In genomic region chr9:53384873-53385272, GRCm38 (mm10) we compare ENCODE assay signal across 8 mouse cellular contexts. TPM values are rescaled to one million over a fixed set of nuclear protein-coding genes. Genes with fewer than 3 reads are reported as not detected.
DNase-seq lines count a peak whose midpoint lies in the region; ATAC-seq and TF ChIP-seq lines count a peak whose summit lies in the region.

No protein-coding gene starts in this region.

- ATAC-seq in heart, embryonic 15.5 days (replicated peaks; ENCODE audit: insufficient number of reproducible peaks, insufficient read depth, low FRiP score, low read depth) = no peak
- no peak; the same call in 1 of the 2 replicates for ATAC-seq in forebrain, postnatal 0 days
- ATAC-seq in liver, postnatal 0 days = peak; percentile 30; the same call in 1 of the 2 replicates

- no peak for DNase-seq in heart, adult 9 months (ENCODE audit: low spot score in 2 of 2)
- no peak for DNase-seq in ES-E14 (ENCODE audit: low read depth, low spot score)
- no peak for DNase-seq in forebrain, postnatal 0 days
- no peak for DNase-seq in liver, postnatal 0 days
- no peak for DNase-seq in Muller cell, postnatal 12 days (ENCODE audit: inconsistent ontology term)
- DNase-seq in gastrocnemius, postnatal 4 days (ENCODE audit: low spot score in 2 of 2) = no peak
- DNase-seq in yolk sac, embryonic 10.5 days (ENCODE audit: low spot score) = no peak

- H3K9me3 ChIP-seq in heart, embryonic 15.5 days (replicated peaks) = no peaks in the 10 kb centered on the region
- H3K9me3 ChIP-seq in ES-E14 (ENCODE audit: control insufficient read depth, insufficient read depth, low read depth, low read length) = no peaks in the 10 kb centered on the region
- no peaks in the 10 kb centered on the region for H3K9me3 ChIP-seq in forebrain, postnatal 0 days (ENCODE audit: low read length)
- no peaks in the 10 kb centered on the region for H3K9me3 ChIP-seq in liver, postnatal 0 days (ENCODE audit: low read length)

- peak overlapping the region; percentile 94 for H3K9ac ChIP-seq in heart, embryonic 15.5 days
- H3K9ac ChIP-seq in ES-E14 (ENCODE audit: insufficient read depth, low read depth, low read length, poor library complexity, severe bottlenecking) = peak overlapping the region; percentile 87; the same call in 1 of the 2 replicates
- peak overlapping the region; percentile 76; the same call in 1 of the 2 replicates for H3K9ac ChIP-seq in forebrain, postnatal 0 days
- H3K9ac ChIP-seq in liver, postnatal 0 days (replicated peaks) = peak overlapping the region; percentile 74; the same call in 1 of the 2 replicates

- WGBS in heart, embryonic 15.5 days = 7% methylated on average over 8 of the region's 8 CpGs
- 2% methylated on average over 8 of the region's 8 CpGs for WGBS in forebrain, postnatal 0 days
- WGBS in liver, postnatal 0 days (ENCODE audit: insufficient replicate concordance) = 23% methylated on average over 8 of the region's 8 CpGs

- in situ Hi-C loops in ES-E14 (cut with MboI; ENCODE audit: low sequenced_read_pairs in 2 of 2, unreplicated experiment in 2 of 2) = loop anchor here (5.0 to 25.0 kb wide), 2 partner anchors 123 to 128 kb away; no protein-coding TSS in a partner anchor

- peak overlapping the region; percentile 86 for H3K4me2 ChIP-seq in heart, embryonic 15.5 days
- peak overlapping the region; percentile 99 for H3K4me2 ChIP-seq in forebrain, postnatal 0 days (ENCODE audit: low read depth)
- peak overlapping the region; percentile 92 for H3K4me2 ChIP-seq in liver, postnatal 0 days (ENCODE audit: low read depth, low read length)

- peak overlapping the region; percentile 89 for H3K4me3 ChIP-seq in heart, embryonic 15.5 days
- H3K4me3 ChIP-seq in ES-E14 (ENCODE audit: insufficient read depth in 1 of 2, low read depth in 1 of 2, low read length in 2 of 2, poor library complexity in 1 of 2, severe bottlenecking in 1 of 2) = peak overlapping the region; percentile 74 to 88
- H3K4me3 ChIP-seq in forebrain, postnatal 0 days (ENCODE audit: low read depth, low read length) = peak overlapping the region; percentile 64
- peak overlapping the region; percentile 72 for H3K4me3 ChIP-seq in liver, postnatal 0 days (ENCODE audit: low read depth, low read length)

- H3K4me1 ChIP-seq in heart, embryonic 15.5 days (replicated peaks) = peaks cover 6% of the 10 kb centered on the region
- H3K4me1 ChIP-seq in ES-E14 (ENCODE audit: control insufficient read depth in 2 of 2, insufficient read depth in 2 of 2, low read length in 2 of 2, poor library complexity in 1 of 2) = no peaks in the 10 kb centered on the region; a peak in 1 of 4 replicates
- H3K4me1 ChIP-seq in forebrain, postnatal 0 days (ENCODE audit: insufficient read depth) = no peaks in the 10 kb centered on the region
- H3K4me1 ChIP-seq in liver, postnatal 0 days (ENCODE audit: insufficient read depth) = peaks cover 3% of the 10 kb centered on the region; the same call in 1 of the 2 replicates

- no peak for TF ChIP-seq EP300 in liver, postnatal 0 days (IDR thresholded peaks at IDR 0.05; ENCODE audit: low read depth)

- H3K36me3 ChIP-seq in heart, embryonic 15.5 days = no peaks in the 10 kb centered on the region
- H3K36me3 ChIP-seq in ES-E14 (ENCODE audit: control insufficient read depth, insufficient read depth, low read length, poor library complexity, severe bottlenecking) = no peaks in the 10 kb centered on the region
- H3K36me3 ChIP-seq in forebrain, postnatal 0 days (ENCODE audit: insufficient read depth) = no peaks in the 10 kb centered on the region
- H3K36me3 ChIP-seq in liver, postnatal 0 days (replicated peaks; ENCODE audit: insufficient read depth, low read length) = no peaks in the 10 kb centered on the region

- peak overlapping the region; percentile 98 for H3K27ac ChIP-seq in heart, embryonic 15.5 days
- peak overlapping the region; percentile 68; the same call in 1 of the 2 replicates for H3K27ac ChIP-seq in ES-E14 (ENCODE audit: insufficient read depth, low read depth, low read length, poor library complexity, severe bottlenecking)
- H3K27ac ChIP-seq in forebrain, postnatal 0 days (ENCODE audit: low read depth, low read length) = peak overlapping the region; percentile 89
- peak overlapping the region; percentile 93; the same call in 1 of the 2 replicates for H3K27ac ChIP-seq in liver, postnatal 0 days (ENCODE audit: low read depth)

- TF ChIP-seq CTCF in forebrain, postnatal 0 days (IDR thresholded peaks at IDR 0.05; ENCODE audit: low read depth) = no peak
- TF ChIP-seq CTCF in liver, postnatal 0 days (IDR thresholded peaks at IDR 0.05; ENCODE audit: low read depth) = no peak

- no peaks in the 10 kb centered on the region for H3K27me3 ChIP-seq in heart, embryonic 15.5 days
- no peaks in the 10 kb centered on the region for H3K27me3 ChIP-seq in forebrain, postnatal 0 days (ENCODE audit: insufficient read depth, low read length)
- no peaks in the 10 kb centered on the region for H3K27me3 ChIP-seq in liver, postnatal 0 days (ENCODE audit: insufficient read depth, low read length)

TF ChIP-seq in ES-E14, 5 proteins besides CTCF, POLR2A, EP300 and RAD21:
- TF ChIP-seq MAFK (IDR thresholded peaks at IDR 0.05; ENCODE audit: insufficient read depth, low read depth, low read length) = no peak
- TF ChIP-seq HCFC1 (IDR thresholded peaks at IDR 0.05; ENCODE audit: borderline replicate concordance, insufficient read depth, low read length) = no peak
- no peak for TF ChIP-seq ZNF384 (IDR thresholded peaks at IDR 0.05; ENCODE audit: low read depth, low read length)
- no peak for TF ChIP-seq ZC3H11A (IDR thresholded peaks at IDR 0.05; ENCODE audit: borderline replicate concordance, low read depth, low read length)
- TF ChIP-seq CHD2 (IDR thresholded peaks at IDR 0.05; ENCODE audit: low read depth, low read length) = no peak

RNA-seq across cellular contexts. Expression of gene Kdelc2, which starts 1.0 kb away (rescaled TPM):
- 22.8 and 24.1 TPM in 2 replicates for polyA plus RNA-seq in heart, embryonic 15.5 days (2015; fragmentation: Nextera tagmentation; extraction: Ambion mirVana)
- total RNA-seq in ES-E14 (2012; rRNA removed) = 5.5 and 7.9 TPM in 2 replicates
- total RNA-seq in forebrain, postnatal 0 days (2014; rRNA removed) = 5.2 and 11.1 TPM in 2 replicates
- polyA plus RNA-seq in forebrain, postnatal 0 days (2015; fragmentation: Nextera tagmentation; extraction: Ambion mirVana) = 4.3 and 5.5 TPM in 2 replicates
- polyA plus RNA-seq in liver, postnatal 0 days (2015; fragmentation: Nextera tagmentation; extraction: Ambion mirVana) = 2.6 and 2.7 TPM in 2 replicates
- 10 to 100 TPM; 25.3 to 25.5 TPM for total RNA-seq in gastrocnemius, postnatal 4 days (2021)

RNA-seq across cellular contexts. Expression of gene 4930550C14Rik, which starts 17.3 kb away (rescaled TPM):
- polyA plus RNA-seq in heart, embryonic 15.5 days (2015; fragmentation: Nextera tagmentation; extraction: Ambion mirVana) = 0.86 and 1.2 TPM in 2 replicates
- 1.1 and 1.2 TPM in 2 replicates for total RNA-seq in ES-E14 (2012; rRNA removed)
- 0.38 and 0.62 TPM in 2 replicates for total RNA-seq in forebrain, postnatal 0 days (2014; rRNA removed)
- polyA plus RNA-seq in forebrain, postnatal 0 days (2015; fragmentation: Nextera tagmentation; extraction: Ambion mirVana) = 0.21 and 0.54 TPM in 2 replicates
- 0.78 and 0.89 TPM in 2 replicates for polyA plus RNA-seq in liver, postnatal 0 days (2015; fragmentation: Nextera tagmentation; extraction: Ambion mirVana)
- total RNA-seq in gastrocnemius, postnatal 4 days (2021) = under 1 TPM; 0.10 to 0.44 TPM
